Comparison of ENCODE assay signal across 8 mouse cellular contexts in the genomic region with DNA sequence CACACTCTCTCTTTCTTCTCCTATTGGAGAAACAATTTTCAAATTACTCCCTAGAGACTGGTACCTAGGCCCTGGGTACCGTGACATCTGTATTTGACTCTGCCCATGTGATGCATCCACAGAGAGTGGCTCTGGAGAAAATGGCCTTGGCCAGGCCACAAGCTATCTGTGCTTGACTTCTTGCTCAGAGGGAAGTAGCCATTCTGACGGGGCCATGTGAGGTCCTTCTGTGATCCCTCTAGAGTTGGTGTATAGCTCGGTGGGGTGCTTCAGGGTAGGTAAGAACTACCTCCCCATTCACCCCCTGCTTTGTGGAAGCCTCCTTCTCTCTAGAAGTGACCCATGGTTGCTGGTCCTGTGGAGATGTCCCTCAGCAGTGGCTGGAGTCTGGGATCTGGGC.
DNase-seq lines count a peak whose midpoint lies in the region; ATAC-seq lines count a peak whose summit lies in the region.

No protein-coding gene starts in this region.

- no peaks in the 10 kb centered on the region for H3K36me3 ChIP-seq in neural tube, embryonic 11.5 days (ENCODE audit: control insufficient read depth, insufficient read depth, low read length)
- H3K36me3 ChIP-seq in midbrain, embryonic 13.5 days = no peaks in the 10 kb centered on the region

- no peaks in the 10 kb centered on the region for H3K4me1 ChIP-seq in neural tube, embryonic 11.5 days (ENCODE audit: control insufficient read depth, insufficient read depth, low read length)
- H3K4me1 ChIP-seq in midbrain, embryonic 13.5 days (replicated peaks) = no peaks in the 10 kb centered on the region

- no peak overlapping the region for H3K4me2 ChIP-seq in neural tube, embryonic 11.5 days (ENCODE audit: low read depth)
- no peak overlapping the region for H3K4me2 ChIP-seq in midbrain, embryonic 13.5 days (replicated peaks)

- 0 out of 2 replicates have a peak, but pooled peaks have one; percentile 11 for ATAC-seq in neural tube, embryonic 11.5 days (ENCODE audit: insufficient read depth, low FRiP score, low TSS enrichment)
- ATAC-seq in midbrain, embryonic 13.5 days = peak; percentile 47; the same call in 1 of the 2 replicates

- DNase-seq in heart, adult 11 months = peak; percentile 79
- no peak for DNase-seq in heart, postnatal 14 days
- DNase-seq in neural tube, embryonic 11.5 days (ENCODE audit: low spot score) = no peak
- no peak for DNase-seq in neural tube, embryonic 10.5 days (ENCODE audit: extremely low spot score, low spot score)
- DNase-seq in spleen, postnatal 4 days (ENCODE audit: low spot score in 2 of 2) = no peak
- DNase-seq in left cerebral cortex, adult 18-20 months (ENCODE audit: low spot score in 2 of 2) = no peak
- no peak for DNase-seq in natural killer cell, adult 2 months (ENCODE audit: low spot score in 2 of 2)

- H3K27me3 ChIP-seq in neural tube, embryonic 11.5 days (ENCODE audit: control insufficient read depth, insufficient read depth, low read length) = no peaks in the 10 kb centered on the region
- H3K27me3 ChIP-seq in midbrain, embryonic 13.5 days = 0 out of 2 replicates have a peak, but pooled peaks cover 2% of the 10 kb centered on the region

- WGBS in neural tube, embryonic 11.5 days = 78% methylated on average over 3 of the region's 3 CpGs
- WGBS in midbrain, embryonic 13.5 days = 63% methylated on average over 3 of the region's 3 CpGs

- H3K9me3 ChIP-seq in neural tube, embryonic 11.5 days (ENCODE audit: control insufficient read depth, low read length) = no peaks in the 10 kb centered on the region
- no peaks in the 10 kb centered on the region for H3K9me3 ChIP-seq in midbrain, embryonic 13.5 days

- intact Hi-C loops in heart, postnatal 14 days (cut with DNase I) = loop anchor here (5.0 to 10.0 kb wide), 6 partner anchors 68 to 735 kb away; no protein-coding TSS in a partner anchor

- H3K27ac ChIP-seq in neural tube, embryonic 11.5 days (ENCODE audit: low read depth, low read length) = no peak overlapping the region
- no peak overlapping the region for H3K27ac ChIP-seq in midbrain, embryonic 13.5 days

- no peak overlapping the region for H3K9ac ChIP-seq in neural tube, embryonic 11.5 days (ENCODE audit: low read length)
- H3K9ac ChIP-seq in midbrain, embryonic 13.5 days (replicated peaks) = no peak overlapping the region

- no peak overlapping the region for H3K4me3 ChIP-seq in neural tube, embryonic 11.5 days (ENCODE audit: low read depth, low read length)
- H3K4me3 ChIP-seq in midbrain, embryonic 13.5 days (replicated peaks) = no peak overlapping the region
